Mouse (Mus musculus): ENCODE measurements around the gene Lgals8. TPM values are rescaled to one million over a fixed set of nuclear protein-coding genes. Genes with fewer than 3 reads are reported as not detected.
"Not testable (repeated sequence)": the region's sequence is repeated elsewhere in the genome, so short reads cannot be mapped to it uniquely, and the experiment has no call there.

The Lgals8 gene
- polyA plus RNA-seq, 1 experiment from 2014 or later, result 198 TPM

DNA sequence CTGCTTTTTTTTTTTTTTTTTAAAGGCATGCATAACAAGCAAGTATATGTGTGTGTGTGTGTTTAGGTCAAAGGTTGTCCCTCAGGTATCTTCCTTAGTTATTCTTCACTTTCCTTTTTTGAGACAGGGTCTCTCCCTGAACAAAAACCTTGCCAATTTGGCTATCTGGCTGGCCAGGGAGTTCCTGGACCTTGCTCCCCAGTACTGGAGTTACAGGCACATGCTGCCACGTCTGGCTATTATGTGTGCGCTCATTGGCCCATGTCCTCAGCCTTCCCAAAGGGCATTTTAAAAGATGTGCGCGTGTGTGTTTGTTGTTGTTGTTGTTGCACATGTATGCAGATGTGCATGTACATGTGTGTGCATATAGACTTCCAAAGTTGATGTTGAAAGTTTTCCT, 12.1 kb upstream of the Lgals8 start:
- H3K36me3 ChIP-seq (ENCODE audit: inconsistent target), result peaks cover 12% of the 10 kb centered on the region; the same call in 1 of the 2 replicates
- no peaks in the 10 kb centered on the region for H3K79me2 ChIP-seq (ENCODE audit: inconsistent target)
- no peak overlapping the region for H3K4me3 ChIP-seq (ENCODE audit: inconsistent target)
- no peak overlapping the region for H3K27ac ChIP-seq
- WGBS (ENCODE audit: missing documents), result 98% methylated on average over 4 of the region's 4 CpGs

GRCm38 (mm10) chr13:12475239-12475638, 10.5 kb upstream of the Lgals8 start:
- Histone ChIP-seq H3K79me2 (ENCODE audit: inconsistent target) (no peaks in the 10 kb centered on the region), H3K27ac (no peak overlapping the region)
- WGBS (ENCODE audit: missing documents), result 71% methylated on average over 6 of the region's 6 CpGs

GRCm38 (mm10) chr13:12473724-12474378, 9.1 kb upstream of the Lgals8 start:
- peaks cover 18% of the 10 kb centered on the region; the same call in 1 of the 2 replicates for H3K36me3 ChIP-seq (ENCODE audit: inconsistent target)
- H3K79me2 ChIP-seq (ENCODE audit: inconsistent target), result no peaks in the 10 kb centered on the region; the same call in 1 of the 2 replicates
- no peak overlapping the region for H3K4me3 ChIP-seq (ENCODE audit: inconsistent target)
- WGBS (ENCODE audit: missing documents), result 47% methylated on average over 8 of the region's 8 CpGs
- H3K27ac ChIP-seq, result no peak overlapping the region

More at GRCm38 (mm10) chr13:12475239-12475638, 10.5 kb upstream of the Lgals8 start:
- H3K36me3 ChIP-seq (ENCODE audit: inconsistent target), result peaks cover 18% of the 10 kb centered on the region; the same call in 1 of the 2 replicates
- H3K4me3 ChIP-seq (ENCODE audit: inconsistent target), result peak overlapping the region; percentile 6; the same call in 1 of the 2 replicates

GRCm38 (mm10) chr13:12468488-12468887, 3.7 kb upstream of the Lgals8 start:
- Histone ChIP-seq H3K36me3 (ENCODE audit: inconsistent target) (peaks cover 18% of the 10 kb centered on the region; the same call in 1 of the 2 replicates), H3K27ac (peak overlapping the region; percentile 98), H3K79me2 (ENCODE audit: inconsistent target) (no peaks in the 10 kb centered on the region; the same call in 1 of the 2 replicates), H3K4me3 (ENCODE audit: inconsistent target) (peak overlapping the region; percentile 28)
- 65% methylated on average over 1 of the region's 1 CpGs for WGBS (ENCODE audit: missing documents)

DNA sequence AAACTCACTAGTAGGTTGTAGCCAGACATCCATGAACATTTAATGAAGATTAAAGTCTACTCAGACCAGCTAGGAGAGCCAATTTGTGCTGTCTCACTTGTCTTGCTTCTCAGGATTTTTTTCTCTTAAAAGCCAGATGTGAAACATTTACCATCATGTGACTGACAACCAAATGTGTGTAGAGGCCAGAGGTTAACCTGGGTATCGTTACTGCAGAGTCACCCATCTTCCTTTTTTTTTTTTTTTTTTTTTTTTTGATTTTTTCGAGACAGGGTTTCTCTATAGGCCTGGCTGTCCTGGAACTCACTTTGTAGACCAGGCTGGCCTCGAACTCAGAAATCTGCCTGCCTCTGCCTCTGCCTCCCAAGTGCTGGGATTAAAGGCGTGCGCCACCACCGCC, 585 bp downstream of the Lgals8 start:
- peaks cover 21% of the 10 kb centered on the region for H3K79me2 ChIP-seq (ENCODE audit: inconsistent target)
- not testable (repeated sequence) for H3K36me3 ChIP-seq (ENCODE audit: inconsistent target); H3K27ac ChIP-seq; H3K4me3 ChIP-seq (ENCODE audit: inconsistent target)
- 83% methylated on average over 5 of the region's 6 CpGs for WGBS (ENCODE audit: missing documents)

GRCm38 (mm10) chr13:12462623-12463022, 2.1 kb downstream of the Lgals8 start:
- WGBS (ENCODE audit: missing documents), result 85% methylated on average over 4 of the region's 4 CpGs
- Histone ChIP-seq H3K4me3 (ENCODE audit: inconsistent target) (no peak overlapping the region), H3K79me2 (ENCODE audit: inconsistent target) (peaks cover 36% of the 10 kb centered on the region), H3K27ac (no peak overlapping the region), H3K36me3 (ENCODE audit: inconsistent target) (peaks cover 12% of the 10 kb centered on the region; the same call in 1 of the 2 replicates)

GRCm38 (mm10) chr13:12461730-12462119, 3.0 kb downstream of the Lgals8 start:
- Histone ChIP-seq H3K27ac (peak overlapping the region; percentile 97), H3K4me3 (ENCODE audit: inconsistent target) (peak overlapping the region; percentile 99), H3K79me2 (ENCODE audit: inconsistent target) (peaks cover 45% of the 10 kb centered on the region), H3K36me3 (ENCODE audit: inconsistent target) (peaks cover 18% of the 10 kb centered on the region)
- 8% methylated on average over 7 of the region's 7 CpGs for WGBS (ENCODE audit: missing documents)

DNA sequence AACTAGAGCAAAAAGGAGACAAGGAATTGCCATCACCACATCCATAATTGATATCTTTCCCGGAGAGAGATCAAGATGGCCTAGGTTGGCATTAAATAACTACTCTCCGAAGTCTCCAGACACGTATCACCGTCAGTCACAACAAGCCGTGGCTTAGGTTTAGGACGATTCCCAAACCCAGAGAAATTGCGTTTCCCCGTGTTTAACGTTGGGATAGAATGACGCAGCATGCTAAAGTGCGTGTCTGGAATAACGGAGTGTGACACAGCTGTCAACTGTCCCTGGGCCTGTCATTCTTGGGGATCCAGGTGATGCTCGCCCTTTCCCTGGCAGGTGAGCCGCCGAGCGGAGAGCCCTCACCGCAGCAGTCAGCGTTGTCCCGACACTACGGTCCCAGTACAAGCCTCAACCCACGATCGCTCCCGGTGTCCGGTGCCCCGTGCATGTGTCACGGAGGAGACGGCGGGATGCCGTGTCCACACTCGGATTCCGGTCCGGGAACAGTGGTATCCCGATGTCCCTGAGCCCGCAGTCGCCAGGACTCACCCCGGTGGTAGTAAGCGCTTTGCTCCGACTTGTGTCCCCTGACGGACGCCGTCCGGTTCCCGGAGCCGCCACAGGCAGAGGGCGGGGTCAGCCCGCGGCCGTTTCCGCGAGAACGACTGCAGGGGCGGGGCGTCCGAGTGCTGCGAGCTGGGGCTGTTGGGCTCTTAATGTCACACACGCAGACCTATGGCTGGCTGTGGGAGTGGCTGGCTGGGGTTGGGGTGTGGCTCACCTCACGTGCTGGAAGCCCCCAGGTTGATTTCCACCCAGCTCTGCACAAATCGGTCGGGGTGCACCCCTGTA, 3.6 kb downstream of the Lgals8 start:
- Histone ChIP-seq H3K36me3 (ENCODE audit: inconsistent target) (peaks cover 24% of the 10 kb centered on the region), H3K4me3 (ENCODE audit: inconsistent target) (peak overlapping the region; percentile 99), H3K79me2 (ENCODE audit: inconsistent target) (peaks cover 51% of the 10 kb centered on the region), H3K27ac (peak overlapping the region; percentile 97)
- WGBS (ENCODE audit: missing documents), result 1% methylated on average over 53 of the region's 59 CpGs

- H3K27ac ChIP-seq, result peak overlapping the region; percentile 97
- H3K4me3 ChIP-seq (ENCODE audit: inconsistent target), result peak overlapping the region; percentile 99
- peaks cover 53% of the 10 kb centered on the region for H3K79me2 ChIP-seq (ENCODE audit: inconsistent target)
- 0% methylated on average over 8 of the region's 8 CpGs for WGBS (ENCODE audit: missing documents)
- peaks cover 30% of the 10 kb centered on the region for H3K36me3 ChIP-seq (ENCODE audit: inconsistent target)
Measured at GRCm38 (mm10) chr13:12460443-12460842, 4.3 kb downstream of the Lgals8 start.

DNA sequence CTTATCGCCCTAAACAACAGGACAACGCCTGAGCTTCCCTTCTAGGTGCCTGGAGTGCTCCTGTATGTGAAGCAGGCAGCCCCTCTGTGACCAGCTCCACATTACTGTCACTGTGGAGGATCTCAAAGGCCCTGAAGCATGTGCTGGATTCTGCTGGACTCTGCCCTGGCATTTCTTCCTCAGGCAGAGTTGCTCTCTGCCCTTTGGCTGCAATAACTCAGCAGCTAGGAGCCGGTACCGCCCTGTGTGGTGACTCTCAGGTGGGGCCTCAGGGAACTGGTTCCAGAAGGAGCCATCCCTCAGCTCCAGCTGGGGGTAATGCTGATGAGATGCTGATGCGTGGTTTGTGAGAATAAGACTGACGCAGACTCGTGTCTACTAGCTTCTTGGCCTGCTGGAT, 8.0 kb downstream of the Lgals8 start:
- Histone ChIP-seq H3K4me3 (ENCODE audit: inconsistent target) (no peak overlapping the region), H3K79me2 (ENCODE audit: inconsistent target) (peaks cover 53% of the 10 kb centered on the region), H3K36me3 (ENCODE audit: inconsistent target) (peaks cover 68% of the 10 kb centered on the region), H3K27ac (no peak overlapping the region)
- 98% methylated on average over 7 of the region's 7 CpGs for WGBS (ENCODE audit: missing documents)

- no peak overlapping the region for H3K27ac ChIP-seq
- no peak overlapping the region for H3K4me3 ChIP-seq (ENCODE audit: inconsistent target)
- peaks cover 81% of the 10 kb centered on the region for H3K36me3 ChIP-seq (ENCODE audit: inconsistent target)
- H3K79me2 ChIP-seq (ENCODE audit: inconsistent target), result peaks cover 39% of the 10 kb centered on the region
- 96% methylated on average over 7 of the region's 7 CpGs for WGBS (ENCODE audit: missing documents)
Measured at GRCm38 (mm10) chr13:12454686-12455390, 9.9 kb downstream of the Lgals8 start.

DNA sequence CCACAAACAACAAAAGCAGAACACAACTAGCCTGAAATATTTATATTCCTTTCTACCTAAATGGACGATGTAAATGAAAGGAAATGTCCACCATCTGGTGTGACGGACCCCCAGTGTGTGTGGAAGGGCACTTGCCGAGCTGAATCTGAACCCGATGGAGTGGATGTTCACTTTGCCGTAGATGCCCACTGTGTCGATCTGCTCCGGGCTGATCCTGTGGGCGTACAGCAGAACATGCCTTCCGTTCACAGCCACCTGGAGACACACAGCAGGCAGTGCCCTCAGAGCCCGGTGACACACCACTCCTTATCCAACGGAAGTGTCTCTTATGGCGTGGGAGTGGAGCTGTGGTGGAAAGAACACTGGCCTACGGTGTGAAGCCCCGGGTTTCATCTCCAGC, 11.6 kb downstream of the Lgals8 start:
- H3K79me2 ChIP-seq (ENCODE audit: inconsistent target), result peaks cover 22% of the 10 kb centered on the region
- H3K4me3 ChIP-seq (ENCODE audit: inconsistent target), result no peak overlapping the region
- H3K36me3 ChIP-seq (ENCODE audit: inconsistent target), result peaks cover 85% of the 10 kb centered on the region
- WGBS (ENCODE audit: missing documents), result 96% methylated on average over 13 of the region's 14 CpGs
- H3K27ac ChIP-seq, result no peak overlapping the region

- 100% methylated on average over 2 of the region's 2 CpGs for WGBS (ENCODE audit: missing documents)
- peaks cover 79% of the 10 kb centered on the region for H3K36me3 ChIP-seq (ENCODE audit: inconsistent target)
- no peak overlapping the region for H3K27ac ChIP-seq
- no peaks in the 10 kb centered on the region; the same call in 1 of the 2 replicates for H3K79me2 ChIP-seq (ENCODE audit: inconsistent target)
- no peak overlapping the region for H3K4me3 ChIP-seq (ENCODE audit: inconsistent target)
Measured at GRCm38 (mm10) chr13:12442008-12442587, 22.6 kb downstream of the Lgals8 start.

DNA sequence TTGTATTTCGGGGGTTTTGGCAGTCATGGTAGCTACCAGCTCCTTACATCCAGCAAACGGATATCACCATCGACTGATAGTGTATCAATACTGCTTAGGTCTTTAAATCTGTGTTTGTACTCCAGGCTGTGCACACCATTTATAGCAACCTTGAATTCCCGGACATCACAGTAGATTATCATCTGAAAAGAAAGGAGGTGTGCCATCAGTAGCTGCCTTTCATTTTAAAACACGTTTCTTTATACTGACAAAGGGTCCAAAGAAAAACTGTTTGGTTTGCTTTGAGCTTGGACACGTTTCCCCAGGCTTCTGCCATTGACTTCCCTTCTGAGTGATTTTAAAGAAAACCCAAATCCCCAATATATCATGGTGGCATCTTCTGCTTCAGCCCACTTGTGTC, 23.9 kb downstream of the Lgals8 start:
- H3K36me3 ChIP-seq (ENCODE audit: inconsistent target), result peaks cover 74% of the 10 kb centered on the region
- WGBS (ENCODE audit: missing documents), result 91% methylated on average over 6 of the region's 6 CpGs
- H3K27ac ChIP-seq, result no peak overlapping the region
- H3K79me2 ChIP-seq (ENCODE audit: inconsistent target), result no peaks in the 10 kb centered on the region; the same call in 1 of the 2 replicates
- no peak overlapping the region for H3K4me3 ChIP-seq (ENCODE audit: inconsistent target)
